Mouse (Mus musculus): ENCODE measurements around the gene Cgn. TPM values are rescaled to one million over a fixed set of nuclear protein-coding genes. Genes with fewer than 3 reads are reported as not detected.

Cgn gene
- total and polyA plus RNA-seq, 3 experiments = 0.04 to 1.1 (median 0.17) TPM

GRCm38 (mm10) chr3:94793672-94794071, 7.4 kb upstream of the Cgn start:
- Histone ChIP-seq H3K4me1 (ENCODE audit: control insufficient read depth in 1 of 2, insufficient read depth in 2 of 2) (no peaks in the 10 kb centered on the region), H3K27me3 (replicated peaks) (peaks cover 30% of the 10 kb centered on the region), H3K36me3 (replicated peaks in 1 of 2; ENCODE audit: control insufficient read depth in 1 of 2, insufficient read depth in 1 of 2, low read length in 1 of 2) (no peaks in the 10 kb centered on the region), H3K4me2 (ENCODE audit: insufficient read depth, low read depth, poor library complexity, severe bottlenecking) (no peak overlapping the region), H3K9ac (ENCODE audit: insufficient read depth, low read depth) (no peak overlapping the region), H3K27ac (ENCODE audit: insufficient read depth, low read depth) (no peak overlapping the region), H3K9me3 (replicated peaks; ENCODE audit: low read length) (peaks cover 9% of the 10 kb centered on the region), H3K79me2 (replicated peaks; ENCODE audit: control insufficient read depth, extremely low read depth, insufficient read depth, poor library complexity, severe bottlenecking) (no peaks in the 10 kb centered on the region), H3K4me3 (replicated peaks in 1 of 3; ENCODE audit: low read depth in 2 of 3, low read length in 2 of 3, poor library complexity in 1 of 3) (no peak overlapping the region)
- in situ Hi-C loops (cut with MboI; ENCODE audit: low pct_ligation_motif_present, low pct_unique_long_range_greater_than_20kb, low sequenced_read_pairs) (no loop called here), dilution Hi-C loops (cut with MboI; ENCODE audit: extremely low pct_ligation_motif_present, extremely low pct_unique_long_range_greater_than_20kb, low sequenced_read_pairs) (no loop called here)
- no peak for DNase-seq (ENCODE audit: extremely low read depth)
- TF ChIP-seq MAX (IDR thresholded peaks at IDR 0.05; ENCODE audit: low read length) = no peak
- TF ChIP-seq POLR2A (IDR thresholded peaks at IDR 0.05; ENCODE audit: low read depth, low read length) = no peak
- no peak for TF ChIP-seq ZMIZ1 (IDR thresholded peaks at IDR 0.05; ENCODE audit: low read depth, low read length)
- TF ChIP-seq MYC (IDR thresholded peaks at IDR 0.05; ENCODE audit: low read depth, low read length) = no peak
- no peak for TF ChIP-seq E2F4 (IDR thresholded peaks at IDR 0.05; ENCODE audit: insufficient replicate concordance, low read depth, low read length)
- TF ChIP-seq RCOR1 (conservative IDR thresholded peaks at IDR 0.05; ENCODE audit: low read depth, low read length) = no peak
- TF ChIP-seq JUND (conservative IDR thresholded peaks at IDR 0.05; ENCODE audit: low read depth, low read length) = no peak
- no peak for TF ChIP-seq CHD1 (IDR thresholded peaks at IDR 0.05; ENCODE audit: low read depth, low read length)
- no peak for TF ChIP-seq IRF4 (IDR thresholded peaks at IDR 0.05; ENCODE audit: low read depth, low read length)
- TF ChIP-seq JUN (IDR thresholded peaks at IDR 0.05; ENCODE audit: insufficient read depth, low read depth, low read length) = no peak
- no peak for TF ChIP-seq ZKSCAN1 (IDR thresholded peaks at IDR 0.05; ENCODE audit: borderline replicate concordance, low read depth, low read length)
- no peak for TF ChIP-seq ZC3H11A (IDR thresholded peaks at IDR 0.05; ENCODE audit: low read depth, low read length)
- no peak for TF ChIP-seq MAFK (IDR thresholded peaks at IDR 0.05; ENCODE audit: insufficient replicate concordance, low read length)
- no peak for TF ChIP-seq MAZ (IDR thresholded peaks at IDR 0.05; ENCODE audit: low read depth, low read length)
- TF ChIP-seq CTCF (conservative IDR thresholded peaks at IDR 0.05 in 1 of 2, IDR thresholded peaks at IDR 0.05 in 1 of 2; ENCODE audit: low read depth in 2 of 2, low read length in 2 of 2) = no peak
- no peak for TF ChIP-seq TBP (conservative IDR thresholded peaks at IDR 0.05; ENCODE audit: low read depth, low read length)
- TF ChIP-seq MXI1 (IDR thresholded peaks at IDR 0.05; ENCODE audit: low read depth, low read length) = no peak
- TF ChIP-seq ZNF384 (IDR thresholded peaks at IDR 0.05; ENCODE audit: low read depth, low read length) = no peak
- no peak for TF ChIP-seq CHD2 (IDR thresholded peaks at IDR 0.05; ENCODE audit: low read length)

- H3K27ac ChIP-seq (ENCODE audit: insufficient read depth, low read depth) = no peak overlapping the region
- dilution Hi-C loops (cut with MboI; ENCODE audit: extremely low pct_ligation_motif_present, extremely low pct_unique_long_range_greater_than_20kb, low sequenced_read_pairs) (no loop called here), in situ Hi-C loops (cut with MboI; ENCODE audit: low pct_ligation_motif_present, low pct_unique_long_range_greater_than_20kb, low sequenced_read_pairs) (no loop called here)
- H3K79me2 ChIP-seq (replicated peaks; ENCODE audit: control insufficient read depth, extremely low read depth, insufficient read depth, poor library complexity, severe bottlenecking) = no peaks in the 10 kb centered on the region
- H3K27me3 ChIP-seq (replicated peaks) = peaks cover 39% of the 10 kb centered on the region
- DNase-seq (ENCODE audit: extremely low read depth) = no peak
- peaks cover 9% of the 10 kb centered on the region for H3K9me3 ChIP-seq (replicated peaks; ENCODE audit: low read length)
- H3K36me3 ChIP-seq (replicated peaks in 1 of 2; ENCODE audit: control insufficient read depth in 1 of 2, insufficient read depth in 1 of 2, low read length in 1 of 2) = no peaks in the 10 kb centered on the region
- no peaks in the 10 kb centered on the region for H3K4me1 ChIP-seq (ENCODE audit: control insufficient read depth in 1 of 2, insufficient read depth in 2 of 2)
- H3K4me2 ChIP-seq (ENCODE audit: insufficient read depth, low read depth, poor library complexity, severe bottlenecking) = no peak overlapping the region
- TF ChIP-seq E2F4 (IDR thresholded peaks at IDR 0.05; ENCODE audit: insufficient replicate concordance, low read depth, low read length) = no peak
- no peak for TF ChIP-seq EP300 (IDR thresholded peaks at IDR 0.05; ENCODE audit: low read length)
- no peak for TF ChIP-seq POLR2AphosphoS2 (IDR thresholded peaks at IDR 0.05; ENCODE audit: low read depth, low read length)
- TF ChIP-seq NRF1 (IDR thresholded peaks at IDR 0.05; ENCODE audit: low read depth, low read length) = no peak
- no peak for TF ChIP-seq RCOR1 (conservative IDR thresholded peaks at IDR 0.05; ENCODE audit: low read depth, low read length)
- TF ChIP-seq TCF12 (IDR thresholded peaks at IDR 0.05; ENCODE audit: low read depth, low read length) = no peak
- TF ChIP-seq MAZ (IDR thresholded peaks at IDR 0.05; ENCODE audit: low read depth, low read length) = no peak
- no peak for TF ChIP-seq MXI1 (IDR thresholded peaks at IDR 0.05; ENCODE audit: low read depth, low read length)
- no peak for TF ChIP-seq CHD2 (IDR thresholded peaks at IDR 0.05; ENCODE audit: low read length)
- no peak for TF ChIP-seq MAX (IDR thresholded peaks at IDR 0.05; ENCODE audit: low read length)
- TF ChIP-seq UBTF (IDR thresholded peaks at IDR 0.05; ENCODE audit: low read depth, low read length) = no peak
- no peak for TF ChIP-seq POLR2A (IDR thresholded peaks at IDR 0.05; ENCODE audit: low read depth, low read length)
- no peak for TF ChIP-seq SIN3A (IDR thresholded peaks at IDR 0.05; ENCODE audit: low read length)
- no peak for TF ChIP-seq IRF4 (IDR thresholded peaks at IDR 0.05; ENCODE audit: low read depth, low read length)
- no peak for TF ChIP-seq MYC (IDR thresholded peaks at IDR 0.05; ENCODE audit: low read depth, low read length)
- no peak for TF ChIP-seq ZNF384 (IDR thresholded peaks at IDR 0.05; ENCODE audit: low read depth, low read length)
- no peak for TF ChIP-seq ZKSCAN1 (IDR thresholded peaks at IDR 0.05; ENCODE audit: borderline replicate concordance, low read depth, low read length)
- TF ChIP-seq NELFE (IDR thresholded peaks at IDR 0.05; ENCODE audit: low read depth, low read length) = no peak
- H3K9ac ChIP-seq (ENCODE audit: insufficient read depth, low read depth) = no peak overlapping the region
- no peak overlapping the region for H3K4me3 ChIP-seq (replicated peaks in 1 of 3; ENCODE audit: low read depth in 2 of 3, low read length in 2 of 3, poor library complexity in 1 of 3)
These were observed 6.0 kb upstream of the Cgn start for GRCm38 (mm10) chr3:94792258-94792657.

Measured in CH12.LX (cell line).